Mouse (Mus musculus): ENCODE measurements around the gene Krt20. TPM values are rescaled to one million over a fixed set of nuclear protein-coding genes. Genes with fewer than 3 reads are reported as not detected.

The Krt20 gene
- polyA plus RNA-seq (2015; fragmentation: Nextera tagmentation; extraction: Ambion mirVana) = 71.7 and 82.2 TPM in 2 replicates

DNA sequence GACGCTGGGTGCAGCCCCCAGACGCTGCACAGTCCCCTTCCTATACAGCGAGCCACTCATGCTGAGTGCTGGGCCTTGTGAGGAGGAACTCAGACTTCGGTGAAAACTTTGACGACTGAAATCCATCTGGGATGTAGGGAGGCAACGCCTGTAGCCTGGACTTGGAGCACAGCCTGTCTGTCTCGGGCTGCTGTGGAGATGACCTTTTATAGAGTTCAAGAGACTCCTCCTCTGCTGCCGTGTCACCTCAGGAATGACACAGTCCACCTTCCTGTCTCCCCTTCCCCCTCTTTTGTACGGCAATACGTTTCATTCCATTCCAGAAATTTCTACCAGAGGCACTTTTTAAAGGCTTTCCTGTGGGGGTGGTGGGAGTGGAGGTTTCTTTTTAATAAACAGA, at the start of gene Krt20:
Gene Krt20 (minus strand): TSS at position 179 of the 400 bp plus-strand sequence.

DNA sequence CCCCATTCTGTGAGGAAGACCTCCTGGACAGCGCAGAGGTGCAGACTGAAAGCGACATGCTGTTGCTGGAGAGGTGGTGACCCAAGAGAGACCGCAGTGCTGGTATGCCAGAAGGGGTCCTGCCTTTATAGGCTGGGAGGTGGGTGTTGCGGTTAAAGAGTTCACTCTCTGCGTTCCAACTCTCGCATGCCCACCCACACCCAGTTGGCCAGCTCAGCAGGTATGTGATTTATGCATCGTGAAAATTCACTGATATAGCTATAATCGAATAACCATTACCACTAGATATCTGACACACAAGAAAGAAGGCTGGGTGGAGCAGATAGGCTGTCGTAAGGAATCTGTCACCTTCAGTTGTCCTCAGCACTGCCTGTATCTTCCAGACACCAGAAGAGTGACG, 15.8 kb downstream of the Krt20 start, which contains the start of gene Krt12:
Gene Krt12 (minus strand): TSS at position 101 of the 400 bp plus-strand sequence.

DNA sequence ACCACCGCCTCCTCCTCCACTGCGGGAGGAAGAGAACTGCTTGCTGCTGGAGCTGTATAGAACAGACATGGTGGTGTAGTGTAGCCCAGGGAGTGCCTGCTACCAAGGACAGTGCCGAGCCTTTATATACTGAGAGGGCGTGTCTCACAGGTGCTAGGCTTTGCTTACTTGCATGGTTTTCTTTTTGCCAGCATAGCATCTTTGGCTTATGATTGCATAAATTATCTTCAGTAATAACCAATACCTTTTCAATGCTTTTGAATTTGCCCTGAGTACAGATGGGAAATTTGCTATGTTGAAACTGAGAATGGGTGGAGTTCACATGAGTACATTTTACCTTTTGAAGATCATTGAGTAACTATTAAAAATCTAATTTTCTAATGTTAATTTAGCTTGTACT, 48.7 kb downstream of the Krt20 start, which contains the start of gene Krt10:
Gene Krt10 (minus strand): TSS at position 101 of the 400 bp plus-strand sequence.

Other genes with a start within 250 kb of the Krt20 start
- 91.4 and 104 TPM in 2 replicates for gene Smarce1, start 207.1 kb downstream of the Krt20 start, polyA plus RNA-seq (2015; fragmentation: Nextera tagmentation; extraction: Ambion mirVana)
- gene Krt222, start 194.1 kb downstream of the Krt20 start, polyA plus RNA-seq (2015; fragmentation: Nextera tagmentation; extraction: Ambion mirVana) = 0.16 and 0.21 TPM in 2 replicates
- gene Krt24, start 152.9 kb downstream of the Krt20 start, polyA plus RNA-seq (2015; fragmentation: Nextera tagmentation; extraction: Ambion mirVana) = not detected in 2 replicates
- gene Krt25, start 115.2 kb downstream of the Krt20 start, polyA plus RNA-seq (2015; fragmentation: Nextera tagmentation; extraction: Ambion mirVana) = 0.12 TPM in 1 of 2 replicates, not detected in the other
- not detected in 2 replicates for gene Krt26, start 100.2 kb downstream of the Krt20 start, polyA plus RNA-seq (2015; fragmentation: Nextera tagmentation; extraction: Ambion mirVana)
- not detected in 2 replicates for gene Krt27, start 87.0 kb downstream of the Krt20 start, polyA plus RNA-seq (2015; fragmentation: Nextera tagmentation; extraction: Ambion mirVana)
- 0.10 TPM in 1 of 2 replicates, not detected in the other for gene Krt28, start 63.2 kb downstream of the Krt20 start, polyA plus RNA-seq (2015; fragmentation: Nextera tagmentation; extraction: Ambion mirVana)
- gene Krt10, start 48.8 kb downstream of the Krt20 start, polyA plus RNA-seq (2015; fragmentation: Nextera tagmentation; extraction: Ambion mirVana) = 13.5 and 14.5 TPM in 2 replicates
- not detected in 2 replicates for gene Krt12, start 15.9 kb downstream of the Krt20 start, polyA plus RNA-seq (2015; fragmentation: Nextera tagmentation; extraction: Ambion mirVana)
- 2.6 and 3.4 TPM in 2 replicates for gene Krt23, start 55.0 kb upstream of the Krt20 start, polyA plus RNA-seq (2015; fragmentation: Nextera tagmentation; extraction: Ambion mirVana)
- not detected in 2 replicates for gene Krt39, start 83.2 kb upstream of the Krt20 start, polyA plus RNA-seq (2015; fragmentation: Nextera tagmentation; extraction: Ambion mirVana)
- not detected in 2 replicates for gene Krt40, start 105.0 kb upstream of the Krt20 start, polyA plus RNA-seq (2015; fragmentation: Nextera tagmentation; extraction: Ambion mirVana)
- not detected in 2 replicates for gene Krtap3-3, start 112.7 kb upstream of the Krt20 start, polyA plus RNA-seq (2015; fragmentation: Nextera tagmentation; extraction: Ambion mirVana)
- not detected in 2 replicates for gene Krtap3-2, start 118.7 kb upstream of the Krt20 start, polyA plus RNA-seq (2015; fragmentation: Nextera tagmentation; extraction: Ambion mirVana)
- not detected in 2 replicates for gene Gm11939, start 121.3 kb upstream of the Krt20 start, polyA plus RNA-seq (2015; fragmentation: Nextera tagmentation; extraction: Ambion mirVana)
- not detected in 2 replicates for gene Krtap3-1, start 128.5 kb upstream of the Krt20 start, polyA plus RNA-seq (2015; fragmentation: Nextera tagmentation; extraction: Ambion mirVana)
- gene Krtap1-5, start 142.9 kb upstream of the Krt20 start, polyA plus RNA-seq (2015; fragmentation: Nextera tagmentation; extraction: Ambion mirVana) = 0.12 TPM in 1 of 2 replicates, not detected in the other
- not detected in 2 replicates for gene Krtap1-4, start 145.5 kb upstream of the Krt20 start, polyA plus RNA-seq (2015; fragmentation: Nextera tagmentation; extraction: Ambion mirVana)
- gene Krtap1-3, start 153.2 kb upstream of the Krt20 start, polyA plus RNA-seq (2015; fragmentation: Nextera tagmentation; extraction: Ambion mirVana) = not detected in 2 replicates
- gene Krtap9-3, start 160.0 kb upstream of the Krt20 start, polyA plus RNA-seq (2015; fragmentation: Nextera tagmentation; extraction: Ambion mirVana) = not detected in 2 replicates
- not detected in 2 replicates for gene Gm11938, start 165.2 kb upstream of the Krt20 start, polyA plus RNA-seq (2015; fragmentation: Nextera tagmentation; extraction: Ambion mirVana)
- gene Gm11937, start 172.0 kb upstream of the Krt20 start, polyA plus RNA-seq (2015; fragmentation: Nextera tagmentation; extraction: Ambion mirVana) = not detected in 2 replicates
- gene Krtap2-4, start 176.7 kb upstream of the Krt20 start, polyA plus RNA-seq (2015; fragmentation: Nextera tagmentation; extraction: Ambion mirVana) = not detected in 2 replicates
- gene Gm11562, start 182.3 kb upstream of the Krt20 start, polyA plus RNA-seq (2015; fragmentation: Nextera tagmentation; extraction: Ambion mirVana) = not detected in 2 replicates
- gene Krtap4-1, start 190.1 kb upstream of the Krt20 start, polyA plus RNA-seq (2015; fragmentation: Nextera tagmentation; extraction: Ambion mirVana) = not detected in 2 replicates
- not detected in 2 replicates for gene Krtap4-2, start 196.9 kb upstream of the Krt20 start, polyA plus RNA-seq (2015; fragmentation: Nextera tagmentation; extraction: Ambion mirVana)
- not detected in 2 replicates for gene Krtap4-7, start 205.9 kb upstream of the Krt20 start, polyA plus RNA-seq (2015; fragmentation: Nextera tagmentation; extraction: Ambion mirVana)
- not detected in 2 replicates for gene Gm11555, start 212.1 kb upstream of the Krt20 start, polyA plus RNA-seq (2015; fragmentation: Nextera tagmentation; extraction: Ambion mirVana)
- not detected in 2 replicates for gene Gm11563, start 220.8 kb upstream of the Krt20 start, polyA plus RNA-seq (2015; fragmentation: Nextera tagmentation; extraction: Ambion mirVana)
- gene Krtap4-6, start 227.8 kb upstream of the Krt20 start, polyA plus RNA-seq (2015; fragmentation: Nextera tagmentation; extraction: Ambion mirVana) = not detected in 2 replicates

Measured in urinary bladder, postnatal 0 days (tissue).